Mouse (Mus musculus): ENCODE measurements around the gene Fuca2.
"Not testable (repeated sequence)": the region's sequence is repeated elsewhere in the genome, so short reads cannot be mapped to it uniquely, and the experiment has no call there.

Fuca2 gene

DNA sequence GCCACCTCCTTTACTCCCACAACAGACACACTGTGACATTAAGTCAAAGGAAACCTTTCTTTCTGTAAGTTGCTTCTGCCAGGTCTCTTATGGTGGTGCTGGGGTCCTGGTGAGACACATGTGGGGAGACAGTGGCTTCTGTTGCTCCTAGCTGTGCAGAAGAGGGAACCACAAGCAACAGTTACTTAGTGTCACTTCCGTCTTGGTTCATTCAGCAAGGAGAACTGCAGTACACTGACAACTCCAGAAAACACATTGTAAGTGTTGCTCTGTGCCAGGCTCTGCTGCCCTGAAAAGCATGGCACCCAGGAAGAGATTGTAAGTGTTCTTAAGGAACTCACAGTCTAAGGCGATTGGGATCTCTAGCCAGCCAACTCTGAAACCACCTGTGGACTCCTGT, at the start of gene Fuca2:
Gene Fuca2 (plus strand): TSS at position 210 of the 400 bp plus-strand sequence.
- no peak for DNase-seq

DNA sequence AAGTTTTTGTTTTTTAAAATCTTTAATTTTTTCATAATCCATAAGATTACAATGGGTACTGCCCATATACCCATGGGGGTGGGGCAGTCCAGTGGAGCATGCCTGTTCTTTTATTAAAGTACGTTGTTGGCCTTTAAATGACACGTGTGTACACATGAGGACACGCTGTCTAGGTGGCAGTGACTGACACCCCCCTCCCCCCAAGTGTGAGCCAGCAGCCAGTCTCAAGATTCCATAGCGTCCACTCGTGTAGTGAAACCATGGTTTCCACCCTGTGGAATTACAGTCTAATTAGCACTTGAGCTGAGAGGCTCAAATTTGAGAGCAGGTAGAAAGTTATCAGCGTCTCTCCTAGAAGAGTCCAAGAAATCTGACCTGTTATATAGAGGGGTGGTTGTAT, 47.7 kb upstream of the Fuca2 start:
- DNase-seq = no peak

DNA sequence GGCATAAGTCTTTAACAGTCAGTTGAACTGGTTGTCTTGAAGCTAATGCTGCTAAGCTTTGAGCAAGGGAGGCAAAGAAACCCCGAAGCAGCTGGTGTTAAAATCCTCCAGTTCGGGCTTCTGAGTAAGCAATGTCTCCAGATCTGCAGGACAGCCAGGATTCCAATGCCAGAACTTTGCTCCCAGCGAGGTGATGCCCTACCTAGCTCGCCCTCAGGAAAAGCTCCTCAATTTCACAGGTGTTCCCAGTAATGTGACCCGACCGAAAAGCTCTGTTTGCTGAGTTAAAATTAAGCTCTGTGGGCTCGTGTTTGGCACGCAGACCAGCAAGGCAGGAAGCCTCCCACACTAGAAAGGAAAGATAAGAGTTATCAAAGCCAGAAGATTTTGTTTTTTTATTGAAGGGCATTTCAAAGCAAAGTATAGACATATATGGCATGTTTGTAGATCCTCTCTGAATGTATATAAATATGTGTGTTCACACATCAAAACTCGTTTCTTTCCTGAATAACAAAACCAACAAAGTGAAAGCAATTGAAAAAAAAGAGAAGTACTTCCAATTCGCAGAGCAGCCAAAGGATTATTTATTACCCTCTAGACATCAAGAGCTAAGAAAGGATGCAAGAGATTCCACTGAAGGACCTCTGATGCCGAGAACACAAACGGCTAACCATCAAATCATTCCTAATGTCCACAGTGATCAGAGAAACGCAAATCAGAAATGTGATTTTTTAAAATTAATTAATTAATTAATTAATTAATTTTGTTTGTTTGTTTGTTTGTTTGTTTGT, 45.9 kb upstream of the Fuca2 start:
- DNase-seq = peak; percentile 12

DNA sequence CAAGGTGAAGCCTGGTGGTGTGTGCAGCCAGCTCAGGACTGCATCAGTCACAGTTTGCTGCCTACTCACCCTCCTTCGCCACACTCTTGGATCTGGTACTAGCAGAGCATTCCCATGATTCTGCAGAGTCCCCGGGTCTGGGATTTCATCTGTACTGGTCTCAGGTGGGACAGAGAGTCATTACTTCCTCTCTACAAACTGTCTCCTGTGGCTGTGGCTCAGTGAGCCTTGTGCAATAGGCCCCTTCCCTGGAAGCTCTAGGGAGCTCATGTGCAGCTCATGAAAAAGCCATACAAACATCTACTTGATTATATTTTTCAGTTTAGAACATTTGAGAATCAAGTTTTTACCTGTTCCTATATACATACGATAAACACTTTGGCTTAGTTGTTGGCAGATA, 35.0 kb upstream of the Fuca2 start:
- DNase-seq = not testable (repeated sequence)

DNA sequence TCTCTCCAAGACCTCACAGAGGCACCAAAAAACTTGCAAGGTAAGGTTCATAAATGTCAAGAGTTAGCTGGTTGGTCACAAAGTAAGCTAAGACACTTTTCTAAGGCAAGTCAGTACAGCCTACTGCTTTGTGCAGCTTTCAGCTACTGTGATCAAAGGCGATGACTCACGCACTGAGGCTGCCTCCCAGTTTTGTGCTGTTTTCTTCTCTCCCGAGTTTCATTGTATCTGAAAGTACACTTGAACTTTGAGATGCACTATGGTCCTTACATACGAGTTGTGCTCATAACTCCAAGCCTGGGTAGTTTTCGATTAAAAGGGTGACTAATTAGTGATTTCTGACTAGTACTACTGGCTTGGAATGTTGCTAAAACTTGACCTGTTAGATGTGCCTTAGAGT, 32.4 kb upstream of the Fuca2 start:
- DNase-seq = no peak

DNA sequence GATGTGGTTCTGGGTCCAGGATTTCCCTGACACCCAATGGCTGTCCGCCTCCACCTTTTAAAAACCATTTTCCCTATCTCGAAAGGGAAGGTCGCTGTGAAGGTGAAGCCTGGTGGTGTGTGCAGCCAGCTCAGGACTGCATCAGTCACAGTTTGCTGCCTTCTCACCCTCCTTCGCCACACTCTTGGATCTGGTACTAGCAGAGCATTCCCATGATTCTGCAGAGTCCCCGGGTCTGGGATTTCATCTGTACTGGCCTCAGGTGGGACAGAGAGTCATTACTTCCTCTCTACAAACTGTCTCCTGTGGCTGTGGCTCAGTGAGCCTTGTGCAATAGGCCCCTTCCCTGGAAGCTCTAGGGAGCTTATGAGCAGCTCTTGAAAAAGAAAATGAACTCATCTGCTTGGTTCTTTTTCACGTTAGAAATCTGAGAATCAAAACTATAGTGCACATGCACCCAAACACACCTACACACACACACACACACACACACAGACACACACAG, 31.3 kb upstream of the Fuca2 start:
- DNase-seq = not testable (repeated sequence)

DNA sequence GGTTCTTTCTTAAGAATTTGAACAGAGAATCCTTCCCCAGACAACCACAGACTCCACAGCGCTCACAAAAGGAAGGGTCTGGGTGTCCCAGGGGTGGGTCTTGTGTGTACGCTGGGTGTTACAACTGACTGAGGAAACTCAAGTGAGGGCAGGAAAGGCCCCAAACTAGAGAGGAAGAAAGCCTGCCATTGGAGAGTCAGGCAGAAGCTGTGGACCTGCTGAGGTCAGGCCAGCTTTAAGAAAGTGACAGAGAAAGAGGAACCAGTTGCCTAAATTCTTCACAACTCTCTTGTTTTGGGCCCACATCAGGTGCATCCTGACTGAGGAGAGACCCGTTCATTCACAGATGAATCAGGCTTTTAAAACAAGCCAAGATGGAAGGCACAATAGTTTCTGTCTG, 29.1 kb upstream of the Fuca2 start:
- no peak for DNase-seq

DNA sequence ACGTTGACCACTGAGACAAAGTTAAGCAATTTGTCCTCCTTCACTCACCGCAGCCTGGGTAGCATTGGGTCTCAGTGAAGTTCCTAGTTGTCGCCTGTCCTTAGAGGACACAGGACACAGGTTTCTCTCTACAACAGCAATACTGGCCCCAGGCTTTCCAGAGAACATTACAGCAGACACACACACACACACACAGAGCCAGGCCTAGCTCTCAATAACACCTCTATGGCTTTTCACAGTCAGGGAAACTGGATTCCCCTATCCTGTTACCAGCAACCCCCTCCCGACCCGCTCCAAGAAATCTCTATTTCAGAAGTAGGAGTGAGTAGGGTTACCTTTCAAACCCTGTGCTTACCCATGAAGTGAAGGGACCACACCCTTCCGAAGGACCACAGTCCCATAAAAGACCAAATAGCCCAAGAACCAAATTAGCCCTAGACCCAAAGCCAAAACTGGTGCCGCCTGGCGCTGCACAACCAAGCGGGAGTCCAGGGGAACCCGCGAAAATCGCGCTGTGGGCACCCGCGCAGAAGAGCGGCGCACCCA, 26.0 kb upstream of the Fuca2 start:
- no peak for DNase-seq

DNA sequence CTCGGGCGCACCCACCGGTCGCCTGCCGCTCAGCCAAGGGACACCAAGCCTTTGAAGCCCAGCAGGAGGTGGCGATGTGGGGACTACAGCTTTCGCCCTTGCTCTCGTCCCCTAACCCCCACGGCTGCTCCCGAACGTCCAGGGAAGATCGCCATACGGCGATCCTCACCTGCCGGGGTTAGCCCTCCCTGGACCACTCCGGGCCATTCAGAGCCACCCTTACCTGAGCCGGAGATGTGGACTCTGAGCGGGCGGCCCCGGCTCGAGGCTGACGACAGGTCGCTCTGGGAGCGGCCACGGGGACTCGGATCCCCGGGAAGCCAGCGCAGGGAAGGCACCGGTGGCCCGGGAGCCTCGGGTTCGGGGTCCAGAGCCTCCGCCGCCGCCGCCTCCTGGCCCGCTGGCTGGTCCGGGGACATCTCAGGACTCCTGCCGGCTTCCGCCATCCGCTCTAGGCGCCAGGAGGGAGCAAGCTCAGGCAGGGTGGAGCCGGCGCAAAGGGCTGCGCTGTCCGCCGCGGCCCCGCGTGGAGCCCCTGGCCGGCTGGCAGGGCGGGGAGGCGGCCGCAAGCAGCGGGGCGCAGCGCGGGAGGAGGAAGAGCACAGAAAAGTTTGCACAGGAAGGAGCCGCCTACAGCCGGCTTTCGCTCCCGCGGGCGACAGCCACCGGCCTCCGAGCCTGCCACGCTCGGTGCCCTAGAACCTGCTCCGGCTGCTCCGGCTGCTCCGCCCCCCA, 25.3 kb upstream of the Fuca2 start, which contains the start of gene Phactr2:
Gene Phactr2 (minus strand): TSS at position 580 of the 735 bp plus-strand sequence.
- no peak for DNase-seq

DNA sequence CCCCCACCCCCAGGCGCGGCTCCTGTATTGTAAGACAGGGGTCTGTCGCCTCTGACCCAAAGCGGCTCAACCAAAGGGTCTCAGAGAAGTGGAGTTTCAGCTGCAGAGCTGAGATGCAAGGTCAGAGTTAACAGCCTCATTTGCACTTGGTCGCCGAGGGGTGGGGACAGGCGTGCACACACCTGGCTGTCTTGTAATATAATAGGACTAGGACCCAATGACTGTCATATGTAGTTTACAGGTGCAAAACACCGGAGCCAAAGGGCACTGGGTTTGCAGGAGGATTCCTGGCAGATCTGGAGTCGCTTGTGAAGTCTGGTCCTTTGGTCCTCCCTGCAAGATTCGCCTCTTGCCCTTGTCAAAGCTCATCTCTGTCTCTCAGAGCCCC, 24.8 kb upstream of the Fuca2 start:
- no peak for DNase-seq

DNA sequence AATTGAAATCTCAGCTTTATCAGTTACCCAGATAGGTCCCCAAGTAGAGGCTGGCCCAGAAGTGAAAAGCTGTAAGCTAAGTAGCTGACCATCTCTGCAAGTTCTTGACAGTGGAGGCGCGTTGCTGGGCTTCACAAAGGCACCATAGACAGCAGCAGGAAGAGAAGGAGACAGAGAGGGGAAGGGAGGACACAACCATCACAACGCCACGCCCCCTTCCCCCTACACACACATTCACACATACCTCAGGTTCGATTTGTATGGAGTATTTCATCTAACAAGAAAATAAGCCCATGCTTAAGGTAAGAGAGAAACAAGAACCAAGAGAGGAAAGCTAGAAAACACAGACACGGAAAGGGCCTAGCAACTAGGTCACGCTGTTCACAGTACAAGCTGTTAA, 24.2 kb upstream of the Fuca2 start:
- no peak for DNase-seq

DNA sequence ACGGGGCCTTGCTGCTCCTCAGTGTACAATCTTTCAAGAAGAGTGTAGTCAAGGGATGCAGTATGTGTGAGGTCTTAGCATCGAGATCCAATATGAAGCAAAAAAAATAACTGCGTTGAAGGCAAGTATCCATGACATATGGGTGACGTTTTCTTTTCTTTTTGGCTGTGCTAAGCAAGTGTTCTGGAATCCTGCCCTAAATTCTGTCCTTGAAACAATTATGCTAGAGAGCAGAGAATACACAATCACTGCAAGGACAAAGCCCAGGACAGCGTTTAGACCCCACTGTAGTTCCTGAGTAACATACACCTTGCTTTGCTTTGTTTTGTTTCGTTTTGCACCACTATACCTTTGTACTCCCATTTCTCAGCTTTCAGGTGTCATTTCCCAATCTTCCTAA, 20.0 kb upstream of the Fuca2 start:
- DNase-seq = no peak

DNA sequence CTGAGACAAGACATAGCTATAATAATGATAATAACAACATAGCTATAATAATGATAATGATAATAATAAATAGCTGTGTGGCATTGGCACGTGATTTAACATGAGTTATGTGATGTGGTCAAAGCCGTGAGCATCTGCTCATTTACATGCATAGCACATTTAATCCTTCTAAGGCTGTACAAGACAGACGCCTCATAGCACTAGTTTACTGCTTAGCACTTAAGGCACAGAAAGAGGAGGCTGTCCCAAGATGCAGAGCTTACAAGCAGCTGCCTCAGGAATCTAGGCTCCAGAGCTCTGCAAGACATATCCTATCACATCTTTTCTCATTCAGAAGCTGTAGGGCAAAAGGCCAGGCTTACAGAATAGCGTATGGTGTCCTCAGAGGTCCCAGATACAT, 13.4 kb upstream of the Fuca2 start:
- no peak for DNase-seq

DNA sequence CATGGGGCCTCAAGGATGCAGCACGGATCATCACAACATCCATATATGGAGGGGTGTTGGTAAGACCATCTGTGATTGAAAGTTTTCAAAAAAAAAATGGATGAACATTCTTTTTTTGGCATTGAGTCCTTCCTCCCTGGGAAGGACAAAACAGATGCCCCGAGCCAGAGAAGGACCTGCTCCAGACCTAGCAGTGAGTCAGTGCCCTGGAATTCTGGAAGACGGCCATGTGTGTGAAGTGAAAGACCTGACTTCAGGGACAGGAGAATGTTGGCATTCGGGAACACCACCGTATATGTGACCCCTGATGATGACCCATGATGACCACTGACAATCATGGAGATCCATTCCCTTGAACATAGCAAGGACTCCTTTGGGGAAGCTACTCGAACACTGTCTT, 9.7 kb upstream of the Fuca2 start:
- DNase-seq = no peak

DNA sequence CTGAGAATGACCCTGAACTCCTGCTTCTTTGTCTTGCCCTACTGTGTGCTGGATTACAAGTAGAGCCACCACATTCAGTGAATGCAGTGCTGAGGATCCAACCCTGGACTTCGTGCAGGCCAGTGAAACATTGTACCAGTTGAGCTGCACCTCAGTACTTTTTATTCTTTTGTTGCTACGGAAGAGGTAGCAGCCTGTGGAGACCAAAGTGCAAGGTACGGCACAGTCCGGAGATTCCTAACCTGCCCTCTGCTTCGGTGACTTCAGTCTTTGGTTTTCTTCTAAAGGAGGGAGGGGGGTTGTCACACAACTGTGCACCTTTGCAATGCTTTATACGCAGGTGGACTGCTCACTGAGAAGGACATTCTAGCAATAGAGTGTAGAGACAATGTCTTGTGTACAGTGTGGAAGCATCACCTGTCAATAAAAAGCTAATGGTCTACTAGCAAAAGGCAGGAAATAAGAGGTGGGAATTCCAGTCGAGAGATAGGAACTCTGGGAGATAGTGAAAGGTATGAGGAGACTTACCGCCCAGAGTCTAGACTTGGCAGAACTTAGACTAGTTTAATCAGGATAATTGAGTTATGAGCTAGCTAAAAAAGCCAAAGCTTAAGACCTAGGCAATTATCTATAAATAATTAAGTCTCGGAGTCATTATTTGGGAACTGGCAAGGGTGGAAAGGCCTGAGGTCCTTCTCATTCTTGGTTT, 5.2 kb upstream of the Fuca2 start:
- DNase-seq = no peak

DNA sequence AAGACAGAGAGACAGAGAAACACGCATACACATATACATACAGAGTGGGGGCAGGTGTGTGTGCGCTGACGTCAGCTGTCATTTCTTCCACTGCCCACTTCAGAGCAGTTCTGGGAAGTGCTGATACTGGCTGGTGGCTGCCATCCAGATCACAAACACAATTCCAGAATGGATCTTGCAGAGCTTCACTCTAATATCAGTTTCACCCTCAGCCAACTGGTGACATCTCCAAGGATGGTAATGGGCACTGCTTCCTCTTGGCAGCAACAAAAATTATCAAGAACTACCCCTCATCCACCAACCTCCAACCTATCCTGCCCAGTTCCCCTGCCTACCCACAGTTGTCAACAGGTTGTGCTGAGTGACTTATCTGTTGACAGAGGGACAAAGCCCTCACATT, 3.0 kb upstream of the Fuca2 start:
- DNase-seq = no peak

DNA sequence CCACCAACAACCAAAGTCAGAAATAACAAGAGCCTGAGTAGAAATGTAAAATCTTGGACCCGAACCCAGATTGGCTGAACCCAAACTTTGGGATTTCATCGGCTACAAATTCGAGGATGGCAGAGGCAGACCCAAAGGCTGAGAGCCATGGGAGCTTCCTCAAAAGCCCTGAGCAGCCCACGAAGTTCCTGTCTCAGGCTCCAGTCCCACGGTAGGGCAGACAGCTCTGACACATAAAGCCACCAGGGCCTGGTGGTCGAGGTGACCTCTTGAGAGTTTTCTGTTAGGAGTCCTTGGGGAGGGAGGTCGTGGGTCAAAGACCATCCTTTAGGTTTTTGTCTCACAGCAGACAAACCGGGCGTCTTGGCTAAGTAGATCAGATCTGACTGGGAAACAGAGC, 1.1 kb downstream of the Fuca2 start:
- no peak for DNase-seq

DNA sequence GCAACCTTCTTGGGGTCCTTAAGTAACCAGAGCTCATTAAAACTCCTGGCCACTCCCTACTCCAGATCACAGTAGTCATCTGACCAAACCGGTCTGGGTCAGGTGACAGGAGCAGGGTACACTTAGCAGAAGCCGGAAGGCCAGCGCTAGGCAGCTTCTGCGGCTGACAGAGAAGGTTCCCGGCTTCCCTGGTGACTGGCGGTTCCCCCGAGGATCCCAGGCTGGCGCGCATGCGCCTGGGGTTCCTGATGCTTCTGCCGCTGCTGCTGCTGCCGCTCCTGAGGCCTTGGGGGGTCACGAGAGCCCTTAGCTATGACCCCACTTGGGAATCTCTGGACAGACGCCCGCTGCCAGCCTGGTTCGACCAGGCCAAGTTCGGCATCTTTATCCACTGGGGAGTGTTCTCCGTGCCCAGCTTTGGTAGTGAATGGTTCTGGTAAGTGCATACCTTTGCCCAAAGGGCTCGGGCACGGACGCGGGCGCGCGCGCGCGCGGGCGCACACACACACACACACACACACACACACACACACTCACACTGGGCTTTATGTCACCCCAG, 1.7 kb downstream of the Fuca2 start:
- DNase-seq = peak; percentile 88

DNA sequence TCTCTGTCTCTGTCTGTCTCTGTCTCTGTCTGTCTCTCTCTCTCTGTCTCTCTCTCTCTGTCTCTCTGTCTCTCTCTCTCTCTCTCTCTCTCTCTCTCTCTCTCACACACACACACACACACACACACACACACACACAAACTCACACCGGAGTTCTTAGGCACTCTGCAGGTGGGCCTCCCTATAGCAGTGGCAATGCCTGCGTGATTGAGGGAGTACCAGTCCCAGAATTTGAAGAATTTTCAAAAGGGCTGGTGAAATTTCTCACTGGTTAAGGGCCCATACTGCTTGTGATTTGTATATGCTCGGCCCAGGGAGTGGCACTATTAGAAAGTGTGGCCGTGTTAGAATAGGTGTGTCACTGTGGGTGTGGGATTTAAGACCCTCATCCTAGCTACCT, 2.2 kb downstream of the Fuca2 start:
- DNase-seq = not testable (repeated sequence)

DNA sequence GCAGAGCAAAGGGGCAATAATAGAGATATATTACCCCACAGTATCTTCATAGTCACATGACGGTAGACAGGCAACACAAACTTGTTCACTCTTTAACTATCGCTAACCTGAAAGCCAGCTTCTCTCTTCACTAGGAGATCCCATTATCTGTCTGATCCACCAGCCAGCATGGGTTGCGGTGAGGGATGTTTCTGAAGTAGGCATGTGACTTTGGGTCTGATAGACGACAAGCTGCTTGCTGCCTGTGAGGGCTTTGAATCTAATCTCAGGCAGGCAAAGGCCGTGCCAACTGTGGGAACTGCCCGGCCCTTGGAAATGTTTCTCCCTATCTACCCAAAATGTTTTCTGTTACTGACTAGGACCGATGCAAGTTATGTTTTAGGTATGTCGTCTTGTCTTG, 3.0 kb downstream of the Fuca2 start:
- no peak for DNase-seq

DNA sequence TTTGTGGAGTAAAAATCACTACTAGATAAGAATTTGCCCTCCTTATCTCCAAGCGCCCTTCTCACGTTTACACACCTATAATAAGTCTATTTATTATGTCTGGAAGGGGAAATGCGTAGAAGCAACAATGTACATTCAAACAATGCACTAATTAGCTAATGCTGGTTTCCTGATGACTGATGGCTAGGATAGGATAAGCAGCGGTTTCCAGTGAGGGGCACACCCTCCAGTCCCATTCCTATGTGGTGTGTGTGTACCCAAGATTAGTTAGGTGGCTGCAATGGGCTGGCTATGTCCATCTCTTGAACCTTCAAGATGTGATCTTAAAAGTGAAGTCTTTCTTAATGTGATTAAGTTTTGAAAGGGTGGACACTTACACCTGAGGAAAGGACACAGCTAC, 22.5 kb downstream of the Fuca2 start:
- DNase-seq = no peak

DNA sequence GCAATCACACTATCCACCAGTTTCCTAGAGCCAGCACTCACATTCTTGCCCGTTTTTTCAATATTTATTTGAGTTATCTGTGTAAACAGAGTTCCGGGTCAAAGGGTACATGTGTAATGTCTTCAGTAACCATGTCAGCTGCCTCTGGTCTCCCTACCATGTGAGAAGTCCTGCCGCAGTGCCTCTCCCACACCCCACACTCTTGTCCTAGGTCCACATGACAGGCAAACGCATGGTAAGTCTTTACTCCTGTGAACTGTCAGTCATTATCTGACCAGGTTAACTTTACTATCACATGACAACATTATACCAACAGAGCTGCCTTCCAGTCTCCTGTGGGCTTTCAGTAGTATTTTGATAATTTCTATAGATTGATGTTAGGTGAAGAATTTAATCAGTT, 28.8 kb downstream of the Fuca2 start:
- DNase-seq = no peak

DNA sequence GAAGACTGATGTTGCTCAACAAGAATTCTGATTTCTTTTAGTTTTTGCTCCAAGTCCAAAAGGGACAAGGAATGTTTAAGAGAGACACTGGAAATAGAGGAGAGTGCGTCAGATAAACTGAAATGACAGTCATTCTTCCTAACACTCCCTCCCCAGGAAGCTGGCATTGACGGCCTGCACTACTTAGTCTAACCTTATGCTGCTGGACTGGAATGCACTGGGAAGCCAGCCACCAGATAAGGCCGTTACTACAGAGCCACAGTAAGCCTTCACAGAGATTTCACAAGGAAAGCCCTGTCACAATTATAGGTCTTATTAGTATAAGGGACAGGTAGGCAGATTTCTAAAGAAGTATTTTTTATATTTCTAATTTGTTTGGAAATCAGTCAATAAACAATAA, 35.4 kb downstream of the Fuca2 start:
- DNase-seq = no peak

Data from cerebellum, adult 11-12 months (tissue).